ENCODE assay signal across 19 mouse cellular contexts in the genomic region with DNA sequence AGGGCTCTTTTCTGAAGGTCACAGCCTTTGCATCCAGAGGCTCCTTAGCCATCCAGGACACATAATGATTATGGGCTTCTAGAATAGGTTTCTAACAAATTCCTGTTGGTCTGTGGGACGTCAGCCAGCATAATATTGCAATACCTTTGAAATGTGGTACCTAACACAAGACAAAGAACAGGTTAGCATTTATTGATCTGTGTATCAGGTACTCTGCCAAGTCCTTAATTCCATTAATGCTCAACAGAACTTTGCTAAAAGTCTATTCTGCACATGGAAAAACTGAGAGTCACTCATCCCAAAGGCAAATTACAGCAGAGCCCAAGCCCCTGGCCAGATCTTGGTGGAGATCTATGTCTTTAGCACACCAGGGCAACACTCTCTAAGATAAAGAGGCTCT.
DNase-seq lines count a peak whose midpoint lies in the region; ATAC-seq and TF ChIP-seq lines count a peak whose summit lies in the region.
"Had no signal": no experiment of that assay in that cellular context is flagged by ENCODE, and none has a peak within 500 bp of the region (broad histone marks: within the 10 kb centered on the region; RNA-seq: fewer than 3 reads in every experiment).

No protein-coding gene starts in this region.

- H3K27ac ChIP-seq in liver, adult 2 months (replicated peaks; ENCODE audit: insufficient read depth, low read depth, low read length) = no peak overlapping the region; the same call in 1 of the 2 replicates
- no peak overlapping the region for H3K27ac ChIP-seq in liver, embryonic 11.5 days (ENCODE audit: low read depth, low read length)
- no peak overlapping the region for H3K27ac ChIP-seq in liver, postnatal 0 days (ENCODE audit: low read depth)

- no peak for TF ChIP-seq POLR2A in liver, adult 2 months (IDR thresholded peaks at IDR 0.05; ENCODE audit: extremely low read depth, insufficient read depth, low read length)

- no peaks in the 10 kb centered on the region for H3K27me3 ChIP-seq in liver, adult 2 months (ENCODE audit: control insufficient read depth, insufficient read depth, low read length)
- no peaks in the 10 kb centered on the region for H3K27me3 ChIP-seq in liver, embryonic 11.5 days (replicated peaks; ENCODE audit: control insufficient read depth, insufficient read depth, low read length)
- no peaks in the 10 kb centered on the region for H3K27me3 ChIP-seq in liver, postnatal 0 days (ENCODE audit: insufficient read depth, low read length)
- H3K27me3 ChIP-seq: CH12.LX, Patski had no signal

- DNase-seq in liver, adult 2 months (ENCODE audit: extremely low read depth, low read depth, low spot score) = peak; percentile 92
- DNase-seq in liver, embryonic 11.5 days (ENCODE audit: low spot score) = no peak
- no peak for DNase-seq in liver, postnatal 0 days
- DNase-seq in liver = no peak
- DNase-seq: adrenal gland, adult 2 months; adrenal gland, adult 8-10 months; adrenal gland, postnatal 10 days; adrenal gland, postnatal 14 days; adrenal gland, postnatal 25 days; adrenal gland, postnatal 36 days; B cell, adult 2 months; cerebellum, adult 11 months; cerebellum, adult 11-12 months; cerebellum, adult 18-20 months had no signal

- ATAC-seq in liver, embryonic 11.5 days (replicated peaks; ENCODE audit: low FRiP score) = no peak
- peak; percentile 43; the same call in 1 of the 2 replicates for ATAC-seq in liver, postnatal 0 days
- ATAC-seq: activated CD4-positive, CD25-positive, alpha-beta regulatory T cell, adult 4 months; CD4-positive, CD25-positive, alpha-beta regulatory T cell, adult 4 months; Patski had no signal

- H3K36me3 ChIP-seq in liver, adult 2 months (ENCODE audit: control insufficient read depth, insufficient read depth, low read length) = no peaks in the 10 kb centered on the region
- no peaks in the 10 kb centered on the region for H3K36me3 ChIP-seq in liver, embryonic 11.5 days (ENCODE audit: control insufficient read depth, insufficient read depth, low read length)
- H3K36me3 ChIP-seq in liver, postnatal 0 days (replicated peaks; ENCODE audit: insufficient read depth, low read length) = no peaks in the 10 kb centered on the region
- H3K36me3 ChIP-seq: G1E had no signal

- H3K9ac ChIP-seq in liver, adult 2 months (ENCODE audit: low read depth, low read length) = no peak overlapping the region
- H3K9ac ChIP-seq in liver, embryonic 11.5 days (ENCODE audit: low read depth, low read length) = no peak overlapping the region
- H3K9ac ChIP-seq in liver, postnatal 0 days (replicated peaks) = no peak overlapping the region

- no peak overlapping the region for H3K4me3 ChIP-seq in liver, adult 2 months (ENCODE audit: insufficient read depth, low read depth, low read length)
- H3K4me3 ChIP-seq in liver, embryonic 11.5 days (ENCODE audit: low read depth, low read length) = no peak overlapping the region
- no peak overlapping the region for H3K4me3 ChIP-seq in liver, postnatal 0 days (ENCODE audit: low read depth, low read length)

- H3K4me1 ChIP-seq in liver, adult 2 months (ENCODE audit: control insufficient read depth, insufficient read depth, low read length) = peaks cover 4% of the 10 kb centered on the region; the same call in 1 of the 2 replicates
- no peaks in the 10 kb centered on the region for H3K4me1 ChIP-seq in liver, embryonic 11.5 days (replicated peaks; ENCODE audit: control insufficient read depth, insufficient read depth, low read length)
- peaks cover 9% of the 10 kb centered on the region; the same call in 1 of the 2 replicates for H3K4me1 ChIP-seq in liver, postnatal 0 days (ENCODE audit: insufficient read depth)

- H3K9me3 ChIP-seq in liver, embryonic 11.5 days (ENCODE audit: control insufficient read depth, low read length) = no peaks in the 10 kb centered on the region
- H3K9me3 ChIP-seq in liver, postnatal 0 days (ENCODE audit: low read length) = no peaks in the 10 kb centered on the region
- H3K9me3 ChIP-seq: G1E had no signal

- no peak overlapping the region for H3K4me2 ChIP-seq in liver, embryonic 11.5 days
- H3K4me2 ChIP-seq in liver, postnatal 0 days (ENCODE audit: low read depth, low read length) = no peak overlapping the region

- TF ChIP-seq EP300 in liver, postnatal 0 days (IDR thresholded peaks at IDR 0.05; ENCODE audit: low read depth) = 0 out of 2 replicates have a peak, but pooled peaks have one; percentile 26

- H3K79me2 ChIP-seq in liver, adult 2 months (ENCODE audit: control insufficient read depth, insufficient read depth, low read length) = no peaks in the 10 kb centered on the region

- 28% methylated on average over 1 of the region's 1 CpGs for WGBS in liver, adult 2 months
- 55% methylated on average over 1 of the region's 1 CpGs for WGBS in liver, embryonic 11.5 days
- 41% methylated on average over 1 of the region's 1 CpGs for WGBS in liver, postnatal 0 days (ENCODE audit: insufficient replicate concordance)

- TF ChIP-seq CTCF in liver, adult 2 months (IDR thresholded peaks at IDR 0.05; ENCODE audit: low read depth, low read length) = no peak
- no peak for TF ChIP-seq CTCF in liver, postnatal 0 days (IDR thresholded peaks at IDR 0.05; ENCODE audit: low read depth)
